Mouse (Mus musculus) brain, embryonic 14.5 days (tissue): ENCODE data around the gene Mdh2.

Experiments used
- CTCF ChIP-seq: fragments of 200-500 bp; IDR thresholded peaks from 2 replicates; pipeline ENCODE4 v1.5.1; 2012; ENCODE audit warnings: inconsistent platforms, mild to moderate bottlenecking, moderate library complexity, borderline replicate concordance; ENCODE audit not compliant: insufficient read depth, insufficient read length; ENCODE audit errors: extremely low read depth
- POLR2A ChIP-seq: fragments of 200-500 bp; IDR thresholded peaks from 2 replicates; pipeline ENCODE4 v1.6.1; 2012; ENCODE audit warnings: mild to moderate bottlenecking, inconsistent platforms, borderline replicate concordance; ENCODE audit not compliant: poor library complexity, insufficient read depth, insufficient read length, severe bottlenecking; ENCODE audit errors: extremely low read depth

DNA sequence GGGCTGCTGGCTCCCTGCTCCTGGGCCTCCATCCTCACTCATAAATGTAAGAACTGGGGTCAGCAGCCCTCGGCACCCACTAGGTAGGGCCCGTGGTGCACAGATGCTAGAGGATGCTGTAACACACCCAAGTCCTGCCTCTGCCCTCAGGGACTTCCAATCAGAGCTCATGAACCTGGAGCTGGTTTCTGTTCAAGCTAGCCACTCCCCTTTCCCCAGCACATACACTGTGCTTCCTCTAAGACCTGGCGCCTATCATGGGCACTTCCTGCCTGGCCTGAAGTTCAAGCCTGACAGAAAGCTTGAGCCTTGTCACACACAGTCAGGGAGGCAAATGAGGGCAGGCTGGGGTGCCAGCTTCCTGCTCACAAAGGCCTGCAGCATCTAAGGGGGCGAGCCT is 45.2 kb upstream of the Mdh2 start:
- TF ChIP-seq POLR2A (no peak), CTCF (no peak)
